Mouse (Mus musculus): ENCODE measurements around the gene Ceacam13. TPM values are rescaled to one million over a fixed set of nuclear protein-coding genes. Genes with fewer than 3 reads are reported as not detected.
"Not testable (repeated sequence)": the region's sequence is repeated elsewhere in the genome, so short reads cannot be mapped to it uniquely, and the experiment has no call there.

Gene Ceacam13
- not detected in 2 replicates for polyA plus RNA-seq (2015; fragmentation: Nextera tagmentation; extraction: Ambion mirVana)

DNA sequence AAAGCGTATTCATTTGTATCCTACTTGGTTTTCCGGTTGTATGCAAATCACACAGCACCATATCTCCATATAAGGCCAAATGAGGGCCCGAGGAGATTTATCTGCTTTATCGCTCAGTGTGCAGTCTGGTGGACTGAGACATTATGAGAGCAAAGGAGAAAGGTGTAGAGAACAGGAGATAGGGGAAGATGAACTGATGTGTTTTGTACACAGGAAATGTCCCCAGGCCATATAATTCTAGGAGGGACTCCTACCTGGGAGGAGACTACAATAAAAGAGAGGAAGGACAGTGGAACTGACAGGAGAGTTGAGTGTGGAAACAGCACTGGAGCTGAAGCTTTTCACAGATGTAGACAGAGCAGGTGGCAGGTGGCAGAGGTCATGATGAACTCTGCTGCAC is at the start of gene Ceacam13:
Gene Ceacam13, plus strand, starts transcription at position 301 of the 400 bp plus-strand sequence.
- Histone ChIP-seq H3K9ac (replicated peaks) (no peak within 1 kb of the TSS), H3K9me3 (peaks cover 21% of the 10 kb centered on the region), H3K36me3 (no peaks in the 10 kb centered on the region), H3K27ac (replicated peaks) (no peak within 1 kb of the TSS), H3K4me3 (no peak within 1 kb of the TSS), H3K4me2 (replicated peaks) (no peak within 1 kb of the TSS), H3K27me3 (no peaks in the 10 kb centered on the region), H3K4me1 (no peaks in the 10 kb centered on the region)
- ATAC-seq (replicated peaks) = no peak
- 84% methylated on average over 4 of the region's 4 CpGs for WGBS

DNA sequence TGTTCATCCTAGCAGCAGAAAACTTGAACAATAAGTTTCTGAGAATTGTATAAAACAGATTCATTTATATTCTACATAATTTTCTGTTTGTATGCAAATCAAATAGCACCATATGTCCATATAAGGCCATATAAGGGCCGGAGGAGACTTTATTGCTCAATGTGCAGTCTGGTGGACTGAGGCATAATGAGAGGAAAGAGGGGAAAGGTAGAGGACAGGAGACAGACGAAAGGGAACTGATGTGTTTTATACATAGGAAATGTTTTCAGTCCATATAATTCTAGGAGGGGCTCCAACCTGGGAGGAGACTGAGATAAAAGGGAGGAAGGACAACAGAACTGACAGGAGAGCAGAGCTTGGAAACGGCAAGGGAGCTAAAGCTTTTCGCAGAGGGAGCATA is 37.9 kb upstream of the Ceacam13 start, which contains the start of gene Ceacam11:
Gene Ceacam11, plus strand, starts transcription at position 301 of the 400 bp plus-strand sequence.
- H3K9me3 ChIP-seq = peaks cover 49% of the 10 kb centered on the region
- ATAC-seq (replicated peaks) = no peak
- H3K4me3 ChIP-seq = no peak within 1 kb of the TSS
- WGBS = 83% methylated on average over 4 of the region's 4 CpGs
- H3K27ac ChIP-seq (replicated peaks) = no peak within 1 kb of the TSS
- no peak within 1 kb of the TSS for H3K4me2 ChIP-seq (replicated peaks)
- no peaks in the 10 kb centered on the region for H3K27me3 ChIP-seq
- H3K9ac ChIP-seq (replicated peaks) = no peak within 1 kb of the TSS
- no peaks in the 10 kb centered on the region for H3K36me3 ChIP-seq
- no peaks in the 10 kb centered on the region for H3K4me1 ChIP-seq

DNA sequence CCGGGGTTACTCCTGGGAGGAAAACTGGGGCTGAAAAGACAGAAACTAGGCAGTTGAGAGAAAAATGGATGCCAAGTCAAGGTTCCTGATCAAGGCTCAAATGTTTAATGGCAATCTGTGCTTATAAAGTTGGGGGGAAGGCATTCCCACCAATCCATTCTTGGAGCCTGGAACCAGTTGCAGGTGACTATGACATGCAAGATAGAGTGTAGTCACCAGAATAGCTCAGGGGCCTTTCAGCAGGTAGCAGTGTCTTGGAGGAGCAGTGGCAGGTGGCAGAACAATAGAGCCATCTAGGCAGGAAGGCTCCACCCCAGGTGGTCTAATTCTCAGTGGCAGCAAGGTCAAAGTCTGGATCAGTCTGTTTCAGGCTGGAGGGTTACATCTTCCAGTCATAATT is 8.6 kb upstream of the Ceacam13 start:
- H3K9ac ChIP-seq (replicated peaks); H3K36me3 ChIP-seq; ATAC-seq (replicated peaks); H3K27me3 ChIP-seq; H3K27ac ChIP-seq (replicated peaks); H3K4me2 ChIP-seq (replicated peaks); H3K4me3 ChIP-seq; H3K4me1 ChIP-seq: not testable (repeated sequence)
- H3K9me3 ChIP-seq = peaks cover 38% of the 10 kb centered on the region
- WGBS = 94% methylated on average over 1 of the region's 1 CpGs

DNA sequence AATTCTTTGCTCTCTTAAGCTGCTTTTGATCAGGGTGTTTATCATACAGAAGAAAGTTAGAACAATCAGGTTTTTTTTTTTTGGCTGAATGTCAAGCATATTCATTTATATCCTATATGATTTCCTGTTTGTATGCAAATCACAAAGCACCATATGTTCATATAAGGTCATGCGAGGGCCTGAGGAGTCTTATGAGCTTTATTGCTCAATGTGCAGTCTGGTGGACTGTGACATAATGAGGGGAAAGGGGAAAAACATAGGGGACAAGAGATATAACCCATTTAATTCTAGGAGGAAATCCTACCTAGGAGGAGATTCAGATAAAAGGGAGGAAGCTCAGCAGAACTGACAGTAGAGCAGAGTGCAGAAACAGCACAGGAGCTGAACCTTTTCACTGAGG is 55.9 kb downstream of the Ceacam13 start, which contains the start of gene Ceacam12:
Gene Ceacam12, plus strand, starts transcription at position 301 of the 400 bp plus-strand sequence.
- no peaks in the 10 kb centered on the region for H3K4me1 ChIP-seq
- ATAC-seq (replicated peaks) = no peak
- H3K9ac ChIP-seq (replicated peaks) = no peak within 1 kb of the TSS
- no peaks in the 10 kb centered on the region for H3K36me3 ChIP-seq
- no peak within 1 kb of the TSS for H3K4me3 ChIP-seq
- peaks cover 31% of the 10 kb centered on the region for H3K9me3 ChIP-seq
- no peaks in the 10 kb centered on the region for H3K27me3 ChIP-seq
- H3K27ac ChIP-seq (replicated peaks) = no peak within 1 kb of the TSS
- WGBS = 84% methylated on average over 1 of the region's 1 CpGs
- H3K4me2 ChIP-seq (replicated peaks) = no peak within 1 kb of the TSS

Small RNA genes within 50 kb of the gene (microRNA-seq; reads per million reads assigned to microRNA genes)
- gene Gm22414 = not detected

Other genes with a start within 250 kb of the Ceacam13 start
- gene Ceacam14, start 197.3 kb upstream of the Ceacam13 start, polyA plus RNA-seq (2015; fragmentation: Nextera tagmentation; extraction: Ambion mirVana) = not detected in 2 replicates
- gene Gm5155, start 138.1 kb upstream of the Ceacam13 start, polyA plus RNA-seq (2015; fragmentation: Nextera tagmentation; extraction: Ambion mirVana) = not detected in 2 replicates
- gene Ceacam11, start 37.8 kb upstream of the Ceacam13 start, polyA plus RNA-seq (2015; fragmentation: Nextera tagmentation; extraction: Ambion mirVana) = not detected in 2 replicates
- not detected in 2 replicates for gene Ceacam12, start 56.0 kb downstream of the Ceacam13 start, polyA plus RNA-seq (2015; fragmentation: Nextera tagmentation; extraction: Ambion mirVana)
- gene Igfl3, start 166.6 kb downstream of the Ceacam13 start, polyA plus RNA-seq (2015; fragmentation: Nextera tagmentation; extraction: Ambion mirVana) = not detected in 2 replicates
- not detected in 2 replicates for gene Mill1, start 235.5 kb downstream of the Ceacam13 start, polyA plus RNA-seq (2015; fragmentation: Nextera tagmentation; extraction: Ambion mirVana)

All from forebrain, embryonic 15.5 days (tissue).